Mouse (Mus musculus) cerebellum, adult 11 months (tissue): ENCODE data around the gene Gga2.

Source experiments
- DNase-seq: peaks from one replicate; pipeline ENCODE4 v3.0.0; 2022

Gene Gga2

DNA sequence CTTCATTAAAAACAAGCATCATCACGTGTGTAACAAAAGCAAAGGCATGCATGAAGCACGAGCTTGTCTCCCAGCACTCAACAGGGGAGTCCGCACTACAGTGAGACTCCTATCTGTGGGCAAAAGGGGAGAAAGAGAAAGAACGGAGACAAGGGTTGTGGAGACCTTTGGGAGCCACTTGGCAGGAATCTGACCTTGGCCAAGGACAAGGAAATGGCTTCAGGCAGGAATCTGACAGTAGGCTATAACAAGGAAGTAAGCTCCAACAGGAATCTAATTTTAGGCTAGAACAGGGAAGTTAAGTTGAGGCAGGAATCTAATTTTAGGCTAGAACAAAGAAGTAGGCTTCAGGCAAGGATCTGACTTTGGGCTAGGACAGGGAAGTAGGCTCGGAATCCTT lies 25.1 kb downstream of the Gga2 start:
- no peak for DNase-seq

DNA sequence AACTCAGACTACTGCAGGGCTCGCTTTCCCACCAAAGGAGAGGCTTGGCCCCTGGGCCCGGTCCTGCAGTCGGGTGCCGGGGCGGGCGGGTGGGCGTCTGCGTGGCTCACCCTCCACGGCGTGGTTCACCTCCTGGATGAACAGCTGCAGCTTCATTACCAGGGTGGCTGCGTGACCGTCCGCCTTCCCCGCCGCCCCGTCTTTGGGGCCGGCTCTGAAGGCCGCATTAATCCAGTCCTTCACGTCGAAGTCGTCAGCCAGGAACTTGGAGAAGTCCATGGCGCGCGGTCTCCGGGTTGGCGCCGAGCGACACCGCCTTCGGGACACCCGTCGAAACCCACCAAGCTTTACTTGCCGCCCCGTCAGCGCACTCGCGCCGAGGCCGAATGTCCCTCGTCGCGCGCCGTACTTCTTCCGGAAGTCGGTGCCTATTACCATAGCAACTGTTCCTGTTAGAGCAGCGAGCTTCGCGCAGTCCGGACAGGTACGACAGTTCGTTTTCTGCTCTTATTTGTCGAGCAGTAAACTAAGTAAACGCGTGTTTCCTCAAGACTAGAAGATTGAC lies 39.6 kb downstream of the Gga2 start, which contains the start of gene Cog7:
Gene Cog7, minus strand, starts transcription at position 405 of the 565 bp plus-strand sequence.
- peak; percentile 87 for DNase-seq

DNA sequence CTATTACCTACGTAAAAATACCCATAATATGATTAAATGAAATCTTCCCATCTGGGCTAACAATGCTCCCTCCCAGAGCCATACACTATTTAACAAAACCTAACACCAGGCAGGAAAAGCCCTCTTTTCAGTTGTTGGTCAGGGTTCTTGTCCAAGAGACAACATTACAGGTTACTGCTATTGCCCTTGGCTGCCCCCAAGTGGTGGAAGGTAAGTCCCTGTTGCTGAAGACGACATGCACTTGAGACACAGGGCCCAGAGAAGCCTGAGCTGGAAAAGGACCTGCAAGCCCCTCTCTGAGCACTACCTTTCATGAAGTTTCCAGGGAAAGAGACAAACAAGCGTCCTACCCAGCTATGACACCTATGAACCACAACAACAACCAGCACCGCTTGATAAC lies 46.0 kb downstream of the Gga2 start:
- peak; percentile 56 for DNase-seq

DNA sequence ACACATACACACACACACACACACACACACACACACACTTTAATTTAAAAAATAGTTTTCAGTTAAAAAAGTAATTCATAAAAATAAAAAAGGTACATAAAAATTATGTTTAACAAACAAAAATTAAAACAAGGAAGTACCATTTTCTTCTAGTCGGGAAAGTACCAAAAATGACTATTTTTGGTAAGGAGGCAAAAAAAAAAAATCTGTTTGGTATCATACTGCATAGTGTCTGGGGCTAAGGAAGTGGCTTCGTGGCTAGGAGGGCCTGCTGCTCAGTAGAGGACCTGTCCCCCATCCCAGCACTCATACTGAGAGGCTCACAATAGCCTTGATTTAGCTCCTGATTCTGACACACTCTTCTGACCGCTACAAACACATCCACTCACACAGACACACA lies 49.3 kb downstream of the Gga2 start:
- no peak for DNase-seq

DNA sequence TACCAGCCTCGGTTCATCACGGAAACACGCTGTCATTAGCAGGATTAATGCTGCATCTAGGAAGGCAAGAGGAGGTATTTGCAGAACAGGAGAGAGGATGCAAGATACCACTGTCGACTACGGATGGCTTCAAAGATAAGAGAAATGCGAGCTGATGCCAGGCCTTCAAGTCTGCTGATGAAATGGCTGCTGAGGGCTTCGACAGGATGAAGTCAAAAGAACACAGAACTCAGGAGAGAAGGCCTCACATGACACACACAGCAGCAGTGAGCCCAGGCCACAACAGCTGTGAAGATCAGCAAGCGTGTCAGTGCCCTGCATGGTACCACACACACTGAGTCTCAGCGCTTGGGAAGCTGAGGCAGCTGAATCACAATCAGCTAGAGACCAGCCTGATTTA lies 50.8 kb downstream of the Gga2 start:
- DNase-seq = no peak

DNA sequence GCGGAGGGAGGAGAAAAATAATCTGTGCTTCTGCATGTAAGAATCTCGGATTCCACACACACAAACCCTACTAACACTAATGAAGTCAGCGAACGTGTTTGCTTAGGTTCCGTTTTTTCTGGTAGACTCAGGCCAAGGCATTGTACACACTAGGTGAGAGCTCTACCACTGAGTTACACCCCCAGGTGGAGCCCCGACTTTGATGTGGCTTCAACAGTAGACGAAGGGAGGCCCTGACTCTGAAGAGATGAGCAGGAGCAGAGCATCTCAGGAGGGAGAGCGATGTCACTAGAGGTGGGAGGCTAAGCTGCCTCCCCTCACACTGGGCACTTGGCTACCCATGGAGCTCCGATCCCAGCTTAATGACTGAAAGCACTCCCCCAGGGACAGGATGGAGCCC lies 52.2 kb downstream of the Gga2 start:
- no peak for DNase-seq

DNA sequence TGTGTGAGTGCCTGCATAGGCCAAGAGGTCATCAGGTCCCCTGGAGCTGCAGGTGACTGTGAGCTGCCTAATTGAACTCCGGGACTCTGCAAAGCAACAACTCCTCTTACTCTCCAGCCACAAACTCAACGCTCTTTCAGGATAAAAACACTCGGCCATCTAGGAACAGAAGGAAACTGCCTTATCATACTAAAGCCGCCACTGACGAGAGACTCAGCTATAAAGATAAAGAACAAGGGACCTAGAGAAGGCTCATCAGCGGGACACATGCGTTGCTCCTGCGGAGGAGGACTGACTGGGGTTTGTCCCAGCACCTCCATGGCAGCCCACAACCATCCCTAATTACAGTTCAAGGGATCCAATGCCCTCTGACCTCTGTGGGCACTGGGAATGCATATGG lies 52.8 kb downstream of the Gga2 start:
- no peak for DNase-seq

DNA sequence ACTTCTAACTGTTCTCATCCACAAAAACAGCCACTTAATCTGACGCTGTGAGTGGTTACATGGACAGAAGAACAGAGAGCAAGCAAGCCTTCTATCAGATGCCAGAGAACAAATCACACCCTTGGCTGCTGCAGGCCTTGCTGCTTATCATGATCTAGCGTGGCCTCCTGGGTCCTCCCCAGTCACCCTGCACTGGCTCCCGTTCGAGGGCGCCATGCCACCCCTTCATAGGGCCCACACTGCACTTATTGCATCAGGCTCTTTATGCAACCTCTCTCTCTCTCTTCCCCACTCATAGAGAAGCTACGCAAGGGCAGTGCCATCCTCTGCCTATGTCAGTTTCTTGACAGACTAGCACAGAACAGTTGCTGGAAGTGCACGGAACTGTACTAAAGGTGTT lies 54.9 kb downstream of the Gga2 start:
- DNase-seq = no peak

DNA sequence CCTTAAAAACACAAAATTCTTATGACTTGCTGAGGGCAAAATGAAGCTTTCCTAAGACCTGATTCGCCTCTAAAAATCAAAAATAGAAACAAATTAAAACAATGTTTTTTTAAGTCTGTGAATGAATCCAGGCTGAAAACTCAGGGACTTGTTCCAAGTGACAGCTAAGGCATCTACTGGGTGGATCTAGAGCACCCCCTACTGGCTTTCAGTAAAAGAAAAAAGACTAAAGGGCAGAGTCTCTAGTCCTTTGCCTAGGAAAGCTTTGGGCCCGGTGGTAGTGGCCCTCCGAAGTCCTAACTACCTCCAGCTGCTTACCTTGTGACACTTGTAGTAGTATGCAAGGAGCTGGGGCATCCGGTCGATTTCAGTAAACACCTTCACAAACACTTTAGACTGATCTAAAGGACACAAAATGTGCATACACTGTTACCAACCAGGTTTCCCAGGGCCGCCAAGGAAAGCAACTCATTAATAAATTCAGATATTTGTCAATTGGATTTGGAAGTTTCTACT lies 57.1 kb downstream of the Gga2 start:
- DNase-seq = peak; percentile 60

DNA sequence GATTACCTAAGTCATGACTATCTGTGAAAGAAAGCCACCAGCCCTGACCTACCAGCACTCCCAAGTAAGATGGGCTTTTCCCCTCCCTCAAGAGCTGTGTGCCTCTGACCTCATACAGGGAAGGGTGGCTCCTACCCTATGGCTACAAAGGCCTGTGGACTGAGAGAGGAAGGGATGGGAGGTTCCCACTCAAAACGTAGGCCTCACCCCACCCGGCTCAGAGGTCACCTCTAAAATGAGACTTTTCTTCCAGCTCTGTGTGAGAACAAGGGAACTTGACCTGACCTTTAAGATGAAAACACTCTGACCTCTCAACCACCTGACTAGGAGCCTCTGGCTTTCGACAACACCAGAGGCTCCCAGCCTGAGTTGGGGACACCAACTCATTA lies 58.5 kb downstream of the Gga2 start:
- no peak for DNase-seq

DNA sequence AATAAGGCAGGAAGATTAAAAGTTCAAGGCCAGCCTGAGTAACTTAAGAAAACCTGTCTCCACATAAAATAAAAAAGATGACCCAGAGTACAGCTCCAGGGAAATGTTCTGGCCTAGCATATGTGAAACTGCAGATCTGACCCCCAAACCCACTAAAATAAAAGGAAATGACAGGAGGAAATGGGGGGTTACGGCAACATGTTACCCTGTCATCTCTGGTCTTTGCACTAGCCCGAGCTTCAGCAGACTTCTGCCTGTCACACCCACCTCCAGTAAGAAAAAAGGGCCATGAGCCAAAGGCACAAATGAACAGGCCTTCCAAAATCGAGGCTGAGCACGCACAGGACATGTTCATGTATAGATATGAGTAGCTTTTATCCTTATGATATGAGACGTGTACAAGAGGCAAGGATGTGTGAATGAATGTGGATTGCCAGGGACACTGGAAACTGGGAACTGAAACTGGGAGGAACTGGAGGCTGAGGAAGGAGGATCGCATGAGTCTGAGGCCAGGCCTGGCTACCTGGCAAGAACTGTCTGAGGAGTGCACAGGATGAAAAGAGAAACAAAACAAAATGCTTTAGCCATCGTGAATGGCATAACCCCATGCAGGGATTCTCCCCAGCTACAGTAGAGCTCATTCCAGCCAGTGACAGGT lies 59.0 kb downstream of the Gga2 start:
- no peak for DNase-seq

DNA sequence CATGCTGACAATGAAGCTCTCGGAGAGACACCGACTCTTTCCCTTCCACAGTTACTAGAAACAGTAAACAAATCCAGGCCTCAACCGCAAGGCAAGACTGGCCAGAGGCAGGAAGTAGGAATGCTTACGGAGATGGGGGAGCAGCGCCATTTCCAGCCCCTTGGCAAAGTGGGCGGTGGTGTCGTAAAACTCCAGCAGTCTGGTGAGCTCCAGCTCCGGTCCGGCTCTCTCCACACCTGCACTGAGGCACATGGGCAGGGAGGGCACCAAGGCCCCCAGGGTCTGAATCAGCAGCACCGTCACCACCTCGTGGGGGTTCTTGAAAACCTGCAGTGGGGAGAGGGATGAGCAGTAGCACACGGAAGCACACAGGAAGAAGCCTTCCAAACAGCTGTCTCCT lies 65.2 kb downstream of the Gga2 start:
- DNase-seq = no peak

DNA sequence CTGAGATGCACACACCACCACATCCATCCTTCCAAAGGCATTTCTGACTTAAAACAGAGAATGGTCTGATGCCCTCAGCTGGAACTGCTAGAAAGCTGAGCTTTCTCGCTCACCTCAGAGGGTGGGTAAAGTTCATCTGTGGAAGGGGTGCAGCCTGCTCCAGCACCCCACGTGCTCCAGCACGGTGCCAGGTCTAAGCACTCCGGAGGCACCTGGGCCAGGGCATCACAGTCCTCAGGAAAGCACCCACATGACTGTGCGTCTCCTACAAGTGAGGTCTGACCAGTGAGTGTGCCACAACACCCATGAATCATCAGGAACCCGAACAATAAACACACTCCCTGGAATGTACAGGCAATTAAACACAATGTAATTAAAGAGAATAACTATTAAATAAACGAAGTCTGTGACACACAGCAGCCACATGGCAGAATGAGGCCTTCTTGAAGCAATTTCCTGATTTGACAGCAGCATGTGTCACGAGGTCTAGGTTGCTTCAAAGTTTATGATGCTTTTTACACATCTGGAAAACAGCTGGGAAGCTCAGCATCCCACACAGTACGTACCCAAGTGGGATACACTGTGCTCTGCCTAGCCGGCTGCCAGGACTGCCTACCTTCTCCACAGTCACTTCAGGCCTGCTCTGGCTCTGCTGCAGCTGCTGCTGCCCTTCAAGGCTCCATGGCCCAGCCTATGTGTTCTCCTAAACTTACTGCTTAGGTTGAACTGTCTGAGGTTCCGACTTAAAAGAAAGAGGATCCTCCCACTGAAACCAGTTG lies 65.9 kb downstream of the Gga2 start:
- DNase-seq = no peak

DNA sequence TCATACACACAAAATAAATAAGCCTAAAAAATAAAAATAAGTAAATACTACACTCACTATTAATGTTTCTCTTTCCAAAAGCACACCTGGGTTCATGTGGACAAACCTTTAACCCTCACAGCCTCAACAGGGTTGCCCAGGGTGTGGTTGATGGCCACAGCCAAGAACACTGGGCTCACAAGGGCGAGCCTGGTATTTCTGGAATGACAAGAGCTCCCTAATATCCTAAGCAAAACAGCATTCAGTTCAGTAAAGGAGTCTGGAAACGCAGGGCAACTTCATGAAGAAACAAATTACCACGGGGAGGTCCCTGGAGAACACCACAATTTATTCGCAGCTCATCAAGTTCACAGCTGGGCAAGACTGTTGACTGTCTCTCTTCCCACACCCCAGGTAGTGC lies 73.5 kb downstream of the Gga2 start:
- no peak for DNase-seq

DNA sequence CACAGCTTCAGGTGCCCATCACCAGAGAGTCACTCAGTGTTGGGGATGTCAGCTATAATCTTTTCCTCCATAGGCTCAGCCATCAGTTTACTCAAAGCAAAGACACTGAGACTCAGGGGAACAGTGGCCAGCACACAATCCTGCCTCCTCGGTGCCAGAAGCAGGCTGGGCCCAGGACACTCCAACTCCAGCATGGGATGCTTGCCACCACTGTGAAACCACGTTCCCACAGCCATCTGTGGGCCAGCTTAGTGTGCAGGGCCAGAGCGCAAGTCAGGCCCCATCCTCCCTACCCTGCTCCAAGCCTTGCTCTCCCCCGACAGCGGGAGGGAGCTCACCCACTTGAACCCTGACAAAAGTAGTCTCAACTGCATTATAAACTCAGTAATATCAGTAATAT lies 74.8 kb downstream of the Gga2 start:
- peak; percentile 41 for DNase-seq

DNA sequence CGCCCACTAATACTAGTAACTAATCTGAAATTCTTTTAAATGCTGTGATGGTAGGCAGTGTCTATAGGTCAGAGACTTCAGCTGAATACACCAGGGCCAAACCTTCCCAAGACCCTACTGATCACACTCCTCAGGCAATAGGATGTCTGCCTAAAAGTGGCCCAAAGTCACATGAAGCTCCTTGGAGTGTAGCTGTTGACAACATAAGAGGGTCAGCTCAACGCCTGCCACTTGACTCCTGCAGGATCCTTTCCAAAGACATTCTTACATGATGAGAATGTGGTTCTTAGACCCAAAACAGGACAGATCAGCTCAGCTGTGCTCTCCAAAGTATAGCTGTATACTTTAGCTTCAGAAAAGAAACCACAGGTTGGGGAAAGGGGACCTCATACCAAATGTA lies 78.7 kb downstream of the Gga2 start:
- no peak for DNase-seq

DNA sequence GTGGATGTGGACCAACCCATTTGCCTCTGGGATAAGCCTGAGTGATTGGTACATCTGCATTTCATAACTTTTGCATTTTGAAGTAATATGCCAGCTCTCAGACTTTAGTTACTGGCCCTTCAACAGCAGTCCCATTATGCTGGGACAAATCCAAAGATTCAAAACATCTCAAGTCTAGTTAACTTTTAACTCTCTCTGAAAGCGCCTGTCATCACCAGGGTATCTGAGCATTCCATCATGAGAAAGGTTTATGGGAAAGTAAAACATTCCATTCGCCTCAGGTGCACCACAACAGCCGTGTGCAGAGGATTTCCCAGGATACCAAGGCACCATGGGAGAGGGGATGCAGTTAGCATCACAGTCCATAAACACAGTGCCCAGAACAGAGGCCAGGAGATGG lies 79.4 kb downstream of the Gga2 start:
- no peak for DNase-seq

DNA sequence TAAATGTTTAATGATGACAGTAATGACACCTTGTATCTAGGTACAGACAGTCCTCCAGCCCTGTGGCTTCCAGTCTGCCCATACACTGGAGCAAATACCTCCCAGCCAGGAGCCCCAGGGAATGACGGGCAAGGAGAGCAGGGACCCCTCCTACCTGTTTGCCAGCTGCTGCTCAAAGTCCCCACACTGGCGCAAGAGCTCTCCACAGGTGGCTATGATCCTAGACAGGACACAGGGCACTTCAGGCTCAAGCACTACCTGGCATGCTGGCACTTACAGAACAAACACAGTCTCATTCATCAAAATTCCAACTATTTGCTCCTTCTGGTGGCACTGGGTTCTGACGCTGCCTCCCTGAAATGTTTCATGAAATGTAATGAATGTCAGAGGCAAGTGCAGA lies 80.0 kb downstream of the Gga2 start:
- DNase-seq = no peak

DNA sequence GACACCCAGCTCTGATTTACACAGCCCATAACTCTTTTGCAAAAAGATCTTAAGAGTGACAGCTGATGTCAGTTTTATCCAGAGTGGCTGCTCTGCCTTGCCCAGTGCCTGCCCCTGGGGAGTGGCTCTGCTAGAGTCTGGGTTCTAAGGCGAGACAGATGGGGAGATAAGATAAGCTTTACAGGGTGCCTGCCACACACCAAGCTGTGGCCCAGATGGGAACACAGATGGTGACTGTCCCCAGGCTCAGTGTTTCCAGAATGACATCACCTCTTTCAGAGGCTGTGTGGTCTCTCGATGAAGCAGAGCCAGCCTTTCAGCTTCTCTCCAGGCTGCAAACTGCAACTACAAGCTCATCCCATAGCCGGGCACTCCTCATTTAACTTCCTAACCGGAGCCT lies 81.3 kb downstream of the Gga2 start:
- DNase-seq = peak; percentile 86

DNA sequence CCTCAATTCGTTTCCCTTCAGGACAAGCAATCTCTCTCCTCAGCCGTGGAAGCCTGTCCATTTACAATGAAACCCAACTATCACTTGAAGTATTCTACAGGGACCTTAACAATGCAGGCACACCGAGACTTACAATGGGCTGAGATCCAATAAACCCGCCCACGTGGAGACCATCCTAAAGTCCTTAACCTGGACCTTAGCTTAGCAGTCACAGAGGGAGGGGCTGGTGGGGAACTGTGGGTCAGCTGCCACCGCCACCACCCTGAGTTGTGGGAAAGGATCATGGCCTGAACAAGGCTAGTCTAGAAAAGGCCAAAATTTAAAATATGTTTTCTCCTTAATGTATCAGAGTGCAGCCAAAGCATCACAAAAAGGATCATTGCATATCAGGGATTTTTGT lies 81.8 kb downstream of the Gga2 start:
- DNase-seq = peak; percentile 40

DNA sequence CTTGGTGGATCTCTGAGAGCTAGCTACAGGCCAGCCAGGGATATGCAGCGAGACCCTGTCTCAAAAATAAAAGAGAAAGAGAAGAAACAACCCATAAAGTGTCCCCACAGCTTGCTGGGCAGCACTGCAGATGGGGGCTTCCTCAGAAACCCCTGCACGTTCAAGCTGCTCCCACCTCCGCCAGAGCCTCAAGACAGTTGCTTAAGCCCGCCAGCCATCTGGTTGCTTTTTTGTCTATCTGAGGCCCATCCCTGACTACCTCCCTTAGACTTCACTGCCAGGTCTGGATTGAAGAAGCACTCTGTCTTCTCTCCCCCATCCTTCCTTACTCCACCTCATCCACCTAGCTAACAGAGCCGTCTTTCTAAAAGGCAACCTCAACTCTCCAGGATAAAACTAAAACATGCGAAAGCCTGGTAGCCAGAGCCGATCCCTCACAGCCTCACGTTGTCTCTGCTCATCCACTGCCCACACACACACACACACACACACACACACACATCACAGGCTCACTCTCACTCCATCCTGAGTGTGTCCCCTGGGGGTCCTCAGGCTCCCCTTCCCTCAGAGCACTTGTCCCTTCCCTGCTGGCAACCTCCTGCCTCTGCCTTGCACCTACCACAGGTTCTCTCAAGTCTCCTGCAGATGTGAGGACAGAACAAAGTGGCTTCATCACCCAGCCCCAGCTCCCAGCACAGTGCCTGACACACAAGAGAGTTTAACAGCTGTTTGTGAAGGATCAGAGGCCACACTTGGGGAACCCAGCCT lies 82.7 kb downstream of the Gga2 start:
- peak; percentile 24 for DNase-seq

DNA sequence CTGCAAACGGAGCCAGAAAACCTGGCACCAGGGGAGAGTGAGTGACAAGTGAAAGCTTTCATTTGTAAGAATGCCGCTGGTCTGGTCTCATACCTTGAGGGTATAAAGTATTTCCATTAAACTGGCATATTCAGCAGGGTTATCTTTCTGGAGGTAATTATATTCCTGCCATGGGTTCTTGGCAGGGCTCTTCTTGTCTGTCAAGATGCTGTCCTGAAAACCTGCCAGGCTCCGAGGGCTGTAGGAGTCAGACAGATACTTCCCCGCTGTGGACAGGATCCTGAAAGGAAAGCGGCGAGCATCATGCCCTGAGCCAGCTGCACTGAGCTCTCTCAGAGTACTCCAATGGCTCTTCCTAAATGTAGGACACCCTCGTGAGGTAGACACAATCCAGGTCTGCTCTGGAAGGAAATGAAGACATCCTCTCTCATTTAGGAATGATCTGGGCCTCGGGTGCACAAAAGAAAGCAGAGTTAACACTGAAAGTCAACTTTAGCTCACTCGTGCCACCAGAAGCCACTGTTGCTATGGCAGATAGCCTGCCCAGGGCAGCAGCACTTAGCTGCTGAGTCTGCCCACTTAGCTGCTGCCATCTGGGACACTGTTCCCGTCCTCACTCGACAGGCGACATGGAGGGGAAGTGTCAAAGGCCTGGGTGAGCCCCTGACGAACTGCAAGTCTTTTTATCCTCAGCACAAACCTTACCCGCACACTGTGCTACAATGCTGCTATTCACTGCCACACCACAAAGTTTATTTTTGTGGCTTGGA lies 84.0 kb downstream of the Gga2 start:
- DNase-seq = peak; percentile 84
